In the genomic region with DNA sequence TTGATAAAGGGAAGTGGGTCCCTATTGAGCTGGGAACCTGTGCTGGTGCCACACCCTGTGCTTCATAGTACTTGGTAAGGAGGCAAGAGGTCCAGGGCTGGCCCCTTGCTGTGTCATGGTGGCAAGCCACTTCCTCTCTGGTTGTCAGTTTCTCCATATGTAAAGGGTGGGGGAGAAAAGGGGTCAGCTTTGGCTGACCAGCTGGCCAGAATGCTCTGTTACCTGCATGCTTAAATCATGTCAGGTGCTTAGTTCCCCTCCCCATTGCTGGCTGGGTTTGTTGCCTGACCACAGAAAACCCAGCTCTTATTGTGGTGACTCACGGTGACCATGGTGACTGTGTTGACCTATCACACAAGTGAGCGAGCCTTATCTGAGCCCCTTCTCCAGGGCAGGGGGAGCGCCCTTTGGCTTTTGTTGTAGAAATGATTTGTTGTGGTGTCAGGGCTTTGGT, we compare ENCODE assay signal across 13 mouse cellular contexts. TPM values are rescaled to one million over a fixed set of nuclear protein-coding genes. Genes with fewer than 3 reads are reported as not detected.
A peak's percentile ranks its signal among the peaks of the same experiment; 100 is the strongest.
DNase-seq lines count a peak whose midpoint lies in the region; ATAC-seq and TF ChIP-seq lines count a peak whose summit lies in the region.
"Had no signal": no experiment of that assay in that cellular context is flagged by ENCODE, and none has a peak within 500 bp of the region (broad histone marks: within the 10 kb centered on the region; RNA-seq: fewer than 3 reads in every experiment).

No protein-coding gene starts in this region.

- no peak overlapping the region for H3K27ac ChIP-seq in lung, embryonic 16.5 days (ENCODE audit: low read length)
- H3K27ac ChIP-seq in liver, postnatal 0 days (ENCODE audit: low read depth) = peak overlapping the region; percentile 53
- peak overlapping the region; percentile 33; the same call in 1 of the 2 replicates for H3K27ac ChIP-seq in stomach, embryonic 14.5 days (ENCODE audit: low read length)
- H3K27ac ChIP-seq in forebrain, embryonic 12.5 days = no peak overlapping the region
- no peak overlapping the region for H3K27ac ChIP-seq in kidney, embryonic 15.5 days
- H3K27ac ChIP-seq: neural tube, embryonic 15.5 days had no signal

- peaks cover 3% of the 10 kb centered on the region; the same call in 1 of the 2 replicates for H3K4me1 ChIP-seq in lung, embryonic 16.5 days (replicated peaks; ENCODE audit: control insufficient read depth, insufficient read depth, low read length)
- peaks cover 37% of the 10 kb centered on the region for H3K4me1 ChIP-seq in lung, adult 2 months (ENCODE audit: control insufficient read depth, insufficient read depth, low read length)
- peaks cover 59% of the 10 kb centered on the region for H3K4me1 ChIP-seq in liver, postnatal 0 days (ENCODE audit: insufficient read depth)
- H3K4me1 ChIP-seq in stomach, embryonic 14.5 days (ENCODE audit: control insufficient read depth, insufficient read depth, low read length) = peaks cover 7% of the 10 kb centered on the region; the same call in 1 of the 2 replicates
- H3K4me1 ChIP-seq in forebrain, embryonic 12.5 days = no peaks in the 10 kb centered on the region; the same call in 1 of the 2 replicates
- H3K4me1 ChIP-seq in kidney, embryonic 15.5 days = peaks cover 31% of the 10 kb centered on the region
- H3K4me1 ChIP-seq: neural tube, embryonic 15.5 days had no signal

- no peak overlapping the region for H3K4me3 ChIP-seq in lung, embryonic 16.5 days (ENCODE audit: low read length)
- H3K4me3 ChIP-seq in lung, adult 2 months (replicated peaks; ENCODE audit: extremely low read depth, low read depth, low read length) = no peak overlapping the region
- H3K4me3 ChIP-seq in liver, postnatal 0 days (ENCODE audit: low read depth, low read length) = no peak overlapping the region
- H3K4me3 ChIP-seq in stomach, embryonic 14.5 days (ENCODE audit: low read depth, low read length) = no peak overlapping the region
- no peak overlapping the region for H3K4me3 ChIP-seq in forebrain, embryonic 12.5 days (replicated peaks)
- H3K4me3 ChIP-seq in kidney, embryonic 15.5 days (replicated peaks) = no peak overlapping the region
- H3K4me3 ChIP-seq: erythroblast, embryonic 14.5 days; heart, embryonic 15.5 days; neural tube, embryonic 15.5 days had no signal

- no peak overlapping the region for H3K4me2 ChIP-seq in lung, embryonic 16.5 days (ENCODE audit: low read depth, low read length)
- H3K4me2 ChIP-seq in liver, postnatal 0 days (ENCODE audit: low read depth, low read length) = peak overlapping the region; percentile 38
- H3K4me2 ChIP-seq in stomach, embryonic 14.5 days (replicated peaks; ENCODE audit: low read depth, low read length) = no peak overlapping the region
- no peak overlapping the region for H3K4me2 ChIP-seq in forebrain, embryonic 12.5 days
- H3K4me2 ChIP-seq in kidney, embryonic 15.5 days = no peak overlapping the region
- H3K4me2 ChIP-seq: heart, embryonic 15.5 days; neural tube, embryonic 15.5 days had no signal

- no peak for DNase-seq in lung, adult 2 months
- peak; percentile 19 for DNase-seq in T-cell, adult 2 months (ENCODE audit: low spot score)
- peak; percentile 44 for DNase-seq in liver, postnatal 0 days
- no peak for DNase-seq in retina, postnatal 1 day
- DNase-seq: kidney, postnatal 25 days had no signal

- no peak overlapping the region for H3K9ac ChIP-seq in lung, embryonic 16.5 days (ENCODE audit: low read length)
- H3K9ac ChIP-seq in liver, postnatal 0 days (replicated peaks) = no peak overlapping the region
- H3K9ac ChIP-seq in stomach, embryonic 14.5 days (replicated peaks; ENCODE audit: low read depth, low read length) = no peak overlapping the region
- no peak overlapping the region for H3K9ac ChIP-seq in forebrain, embryonic 12.5 days
- H3K9ac ChIP-seq in kidney, embryonic 15.5 days = no peak overlapping the region
- H3K9ac ChIP-seq: heart, embryonic 15.5 days; neural tube, embryonic 15.5 days had no signal

- peak; percentile 42; the same call in 1 of the 2 replicates for ATAC-seq in lung, embryonic 16.5 days (ENCODE audit: low read depth)
- ATAC-seq in liver, postnatal 0 days = peak; percentile 35
- peak; percentile 62 for ATAC-seq in stomach, embryonic 14.5 days (ENCODE audit: insufficient number of reproducible peaks, insufficient read depth, low FRiP score, low read depth)
- no peak for ATAC-seq in forebrain, embryonic 12.5 days (ENCODE audit: low FRiP score)
- no peak for ATAC-seq in kidney, embryonic 15.5 days (replicated peaks; ENCODE audit: low FRiP score)

- H3K9me3 ChIP-seq in lung, embryonic 16.5 days (ENCODE audit: control insufficient read depth, low read length) = no peaks in the 10 kb centered on the region
- no peaks in the 10 kb centered on the region for H3K9me3 ChIP-seq in liver, postnatal 0 days (ENCODE audit: low read length)
- H3K9me3 ChIP-seq in stomach, embryonic 14.5 days (ENCODE audit: control insufficient read depth, low read depth, low read length) = no peaks in the 10 kb centered on the region
- no peaks in the 10 kb centered on the region for H3K9me3 ChIP-seq in forebrain, embryonic 12.5 days
- no peaks in the 10 kb centered on the region for H3K9me3 ChIP-seq in kidney, embryonic 15.5 days (replicated peaks)
- H3K9me3 ChIP-seq: heart, embryonic 15.5 days; neural tube, embryonic 15.5 days had no signal

- no peak for TF ChIP-seq EP300 in liver, postnatal 0 days (IDR thresholded peaks at IDR 0.05; ENCODE audit: low read depth)

- H3K27me3 ChIP-seq in lung, embryonic 16.5 days (ENCODE audit: control insufficient read depth, insufficient read depth, low read depth, low read length) = no peaks in the 10 kb centered on the region
- no peaks in the 10 kb centered on the region for H3K27me3 ChIP-seq in liver, postnatal 0 days (ENCODE audit: insufficient read depth, low read length)
- H3K27me3 ChIP-seq in stomach, embryonic 14.5 days (ENCODE audit: control insufficient read depth, insufficient read depth, low read length) = no peaks in the 10 kb centered on the region
- no peaks in the 10 kb centered on the region for H3K27me3 ChIP-seq in forebrain, embryonic 12.5 days
- H3K27me3 ChIP-seq in kidney, embryonic 15.5 days = no peaks in the 10 kb centered on the region
- H3K27me3 ChIP-seq: heart, embryonic 15.5 days; neural tube, embryonic 15.5 days had no signal

- H3K36me3 ChIP-seq in lung, embryonic 16.5 days (ENCODE audit: control insufficient read depth, insufficient read depth, low read length) = no peaks in the 10 kb centered on the region
- no peaks in the 10 kb centered on the region for H3K36me3 ChIP-seq in liver, postnatal 0 days (replicated peaks; ENCODE audit: insufficient read depth, low read length)
- no peaks in the 10 kb centered on the region for H3K36me3 ChIP-seq in stomach, embryonic 14.5 days (ENCODE audit: control insufficient read depth, insufficient read depth, low read length)
- no peaks in the 10 kb centered on the region for H3K36me3 ChIP-seq in forebrain, embryonic 12.5 days (replicated peaks)
- H3K36me3 ChIP-seq in kidney, embryonic 15.5 days = no peaks in the 10 kb centered on the region
- H3K36me3 ChIP-seq: heart, embryonic 15.5 days; neural tube, embryonic 15.5 days had no signal

- TF ChIP-seq POLR2A in lung, adult 2 months (IDR thresholded peaks at IDR 0.05; ENCODE audit: borderline replicate concordance, extremely low read depth, low read depth, low read length) = no peak

- WGBS in lung, embryonic 16.5 days = 39% methylated on average over 3 of the region's 3 CpGs
- WGBS in lung, adult 2 months = 65% methylated on average over 3 of the region's 3 CpGs
- WGBS in liver, postnatal 0 days (ENCODE audit: insufficient replicate concordance) = 34% methylated on average over 3 of the region's 3 CpGs
- 54% methylated on average over 3 of the region's 3 CpGs for WGBS in stomach, embryonic 14.5 days
- WGBS in forebrain, embryonic 12.5 days = 74% methylated on average over 3 of the region's 3 CpGs
- WGBS in kidney, embryonic 15.5 days = 51% methylated on average over 3 of the region's 3 CpGs

- no peak for TF ChIP-seq CTCF in lung, adult 2 months (IDR thresholded peaks at IDR 0.05; ENCODE audit: insufficient read depth, low read length)
- no peak for TF ChIP-seq CTCF in liver, postnatal 0 days (IDR thresholded peaks at IDR 0.05; ENCODE audit: low read depth)

RNA-seq across cellular contexts. Expression of gene Anxa11, which starts 15.2 kb away (rescaled TPM):
- 32.0 and 34.2 TPM in 2 replicates for polyA plus RNA-seq in lung, embryonic 16.5 days (2015; fragmentation: Nextera tagmentation; extraction: Ambion mirVana)
- 144 and 155 TPM in 2 replicates for polyA plus RNA-seq in lung, adult 2 months (2012; rRNA removed)
- polyA plus RNA-seq in liver, postnatal 0 days (2015; fragmentation: Nextera tagmentation; extraction: Ambion mirVana) = 13.1 and 13.9 TPM in 2 replicates
- 35.5 and 42.2 TPM in 2 replicates for polyA plus RNA-seq in stomach, embryonic 14.5 days (2014; fragmentation: Nextera tagmentation; extraction: Ambion mirVana)
- polyA plus RNA-seq in forebrain, embryonic 12.5 days (2016; fragmentation: Nextera tagmentation; extraction: Ambion mirVana) = 3.2 and 4.6 TPM in 2 replicates
- polyA plus RNA-seq in kidney, embryonic 15.5 days (2015; fragmentation: Nextera tagmentation; extraction: Ambion mirVana) = 46.1 and 46.6 TPM in 2 replicates

RNA-seq across cellular contexts. Expression of gene Plac9a, which starts 45.7 kb away (rescaled TPM):
- 5.3 and 10.5 TPM in 2 replicates for polyA plus RNA-seq in lung, embryonic 16.5 days (2015; fragmentation: Nextera tagmentation; extraction: Ambion mirVana)
- polyA plus RNA-seq in lung, adult 2 months (2012; rRNA removed) = 7.8 and 11.0 TPM in 2 replicates
- polyA plus RNA-seq in liver, postnatal 0 days (2015; fragmentation: Nextera tagmentation; extraction: Ambion mirVana) = not detected in 2 replicates
- 0.75 TPM in 1 of 2 replicates, not detected in the other for polyA plus RNA-seq in stomach, embryonic 14.5 days (2014; fragmentation: Nextera tagmentation; extraction: Ambion mirVana)
- polyA plus RNA-seq in forebrain, embryonic 12.5 days (2016; fragmentation: Nextera tagmentation; extraction: Ambion mirVana) = not detected in 2 replicates
- polyA plus RNA-seq in kidney, embryonic 15.5 days (2015; fragmentation: Nextera tagmentation; extraction: Ambion mirVana) = 0.57 and 2.4 TPM in 2 replicates
- polyA plus RNA-seq: erythroblast, embryonic 14.5 days; heart, embryonic 15.5 days; liver, adult 2 months; neural tube, embryonic 15.5 days had no signal

Comparison
In these comparisons a context has a peak if more than half of its experiments do, and no peak if none do; other contexts are left out.
1. ATAC-seq: peak in lung, embryonic 16.5 days (single experiment), liver, postnatal 0 days (single experiment) and stomach, embryonic 14.5 days (single experiment); none in forebrain, embryonic 12.5 days (single experiment) and kidney, embryonic 15.5 days (single experiment).
2. H3K27ac ChIP-seq: peak in liver, postnatal 0 days (single experiment) and stomach, embryonic 14.5 days (single experiment); none in lung, embryonic 16.5 days (single experiment), forebrain, embryonic 12.5 days (single experiment) and kidney, embryonic 15.5 days (single experiment).
3. DNase-seq: peak in T-cell, adult 2 months (single experiment) and liver, postnatal 0 days (single experiment); none in lung, adult 2 months (single experiment) and retina, postnatal 1 day (single experiment).